Mouse (Mus musculus) WW6 (cell line): ENCODE measurements around the gene Olfr186.
"Not testable (repeated sequence)": the region's sequence is repeated elsewhere in the genome, so short reads cannot be mapped to it uniquely, and the experiment has no call there.

ENCODE experiments used
- DNase-seq: peaks from one replicate; pipeline ENCODE4 v3.0.0-alpha.2; 2013; ENCODE audit warnings: low read depth, low spot score

Gene Olfr186

DNA sequence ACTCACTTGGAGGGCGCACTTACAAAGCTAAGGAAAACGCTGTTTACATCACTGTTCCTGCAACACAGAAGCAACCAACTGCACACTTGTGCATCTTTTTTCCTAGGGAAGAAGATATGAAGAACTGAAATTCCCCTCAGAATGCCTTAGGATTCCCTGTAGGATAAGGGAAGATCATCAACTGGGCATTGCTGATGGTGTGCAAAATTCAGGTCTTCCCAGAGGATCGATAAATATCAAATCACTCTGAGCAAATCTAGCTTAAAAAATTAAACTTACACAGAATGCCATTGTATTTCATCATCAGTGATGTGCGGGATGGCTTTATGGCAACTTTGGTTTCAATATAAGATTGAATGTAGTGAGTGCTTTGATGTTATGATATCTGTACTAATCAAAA lies at the start of gene Olfr186:
TSS of gene Olfr186 (minus strand) at position 101 of the 400 bp plus-strand sequence.
- DNase-seq = no peak

DNA sequence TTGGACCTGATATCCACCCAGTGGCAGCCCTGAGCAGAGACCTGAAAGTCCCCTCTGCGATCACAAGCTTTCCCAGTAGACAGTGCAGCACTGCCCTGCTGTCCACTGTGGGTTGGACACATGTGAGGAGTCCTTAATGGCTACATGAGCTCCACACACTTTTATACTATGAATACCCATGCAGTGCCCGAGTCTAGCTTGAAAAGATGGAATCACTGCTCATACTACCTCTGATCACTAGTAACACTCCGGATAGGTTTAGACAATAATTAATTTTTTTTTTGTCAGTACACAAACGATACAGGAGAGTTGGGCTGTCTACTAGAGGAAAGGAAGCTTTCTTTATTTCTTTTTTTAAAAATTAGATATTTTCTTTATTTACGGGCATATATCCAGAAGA lies 47.8 kb upstream of the Olfr186 start, which contains the start of gene Olfr190:
TSS of gene Olfr190 (minus strand) at position 101 of the 400 bp plus-strand sequence.
- DNase-seq = no peak

DNA sequence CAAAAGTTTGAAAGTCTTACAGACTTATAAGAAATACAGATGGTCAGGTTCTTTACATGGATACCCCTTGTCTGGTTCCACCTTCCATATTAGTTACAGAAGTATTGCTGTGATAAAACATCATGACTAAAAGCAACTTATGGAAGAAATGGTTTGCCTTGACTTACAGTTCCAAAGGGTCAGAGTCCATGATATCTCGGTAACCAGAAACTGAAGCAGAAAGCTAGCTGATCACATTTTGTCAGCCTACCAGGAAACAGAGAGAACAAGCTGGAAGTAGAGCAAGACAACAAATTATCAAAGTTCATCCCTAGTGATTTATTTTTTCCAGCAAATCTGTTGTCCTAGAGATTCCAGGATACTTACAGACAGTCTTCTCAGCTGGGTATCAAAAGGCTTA lies 43.4 kb upstream of the Olfr186 start:
- DNase-seq = no peak

- DNase-seq = no peak
Observed at GRCm38 (mm10) chr16:59071755-59072154, 41.7 kb upstream of the Olfr186 start.

DNA sequence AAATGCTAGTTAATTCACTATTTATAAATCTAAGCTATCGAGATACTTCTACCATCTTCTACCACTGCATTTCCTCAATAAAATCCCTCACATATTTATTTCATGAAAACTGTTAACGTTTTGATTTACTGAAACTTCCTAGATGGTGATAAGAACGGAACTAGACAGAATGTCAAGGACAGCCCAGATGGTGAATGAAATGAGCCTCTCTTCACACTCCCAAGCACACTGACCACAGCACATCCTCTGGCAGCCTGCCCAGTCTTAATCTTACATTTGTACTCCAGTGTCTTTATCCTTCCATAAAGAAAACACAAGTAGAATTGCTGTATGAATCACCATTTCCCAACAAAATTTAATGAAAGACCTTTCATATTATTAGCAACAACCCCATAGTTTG lies 32.3 kb upstream of the Olfr186 start:
- DNase-seq = not testable (repeated sequence)

GRCm38 (mm10) chr16:59049286-59049685 lies 19.2 kb upstream of the Olfr186 start:
- not testable (repeated sequence) for DNase-seq

DNA sequence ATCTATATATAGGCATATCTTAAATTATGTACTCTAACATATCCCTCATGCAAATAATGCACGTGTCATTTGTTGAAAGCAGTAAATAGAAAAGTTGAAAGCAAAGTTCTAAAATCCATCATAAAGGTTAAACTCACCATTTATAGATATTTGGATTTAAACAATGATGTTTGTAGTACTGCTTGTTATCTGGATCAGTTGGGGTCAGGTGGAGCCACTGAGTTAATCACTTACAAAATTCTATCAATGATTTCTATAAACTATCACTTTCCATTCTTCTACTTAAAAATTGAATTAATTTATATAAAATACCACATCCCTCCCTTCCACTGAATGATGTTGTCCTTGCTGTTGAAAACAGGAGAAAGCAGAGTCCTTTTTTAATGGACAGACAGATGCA lies 18.8 kb upstream of the Olfr186 start:
- no peak for DNase-seq

DNA sequence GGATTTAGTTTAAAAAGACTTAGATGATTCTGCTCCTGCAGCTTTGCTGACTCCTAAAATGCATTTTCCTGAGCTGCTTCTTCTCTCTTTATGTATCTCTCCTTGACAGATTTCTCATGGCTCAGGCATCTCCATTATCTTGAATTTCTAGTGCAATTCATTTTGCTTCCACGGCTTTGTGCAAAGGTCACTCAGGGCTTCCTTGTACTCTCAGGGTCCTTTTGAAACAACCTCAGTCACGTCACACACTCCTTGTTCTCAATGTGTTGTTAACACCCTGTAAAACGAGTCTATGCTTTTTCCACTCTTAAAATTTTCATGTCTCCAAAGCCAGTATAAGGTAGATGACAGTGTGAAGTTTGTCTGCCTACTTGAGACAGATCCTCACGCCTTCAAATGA lies 17.5 kb upstream of the Olfr186 start:
- DNase-seq = no peak

DNA sequence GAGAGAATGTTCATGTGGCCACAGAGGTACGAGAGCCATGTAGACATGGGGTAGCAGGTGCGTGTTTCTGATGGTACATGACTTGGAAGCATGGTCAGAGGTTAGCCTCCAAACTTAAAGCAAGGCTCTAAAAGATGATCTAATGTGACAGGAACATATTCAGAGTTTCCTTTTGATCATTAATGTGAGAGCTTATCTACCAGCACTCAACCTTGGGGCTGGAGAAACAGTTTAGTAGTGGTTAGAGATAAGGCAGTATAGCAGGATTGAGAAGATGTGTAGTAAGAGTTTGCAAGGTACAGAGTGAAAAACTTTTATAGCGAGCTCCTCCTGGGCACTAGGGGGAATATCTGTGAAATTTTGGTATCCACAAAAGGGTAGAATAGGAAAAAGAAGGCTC lies 15.7 kb upstream of the Olfr186 start:
- no peak for DNase-seq

- no peak for DNase-seq
Observed at GRCm38 (mm10) chr16:59039710-59040109, 9.6 kb upstream of the Olfr186 start, which contains the start of gene Olfr187. Olfr187 (minus strand) TSS chr16:59039767.

DNA sequence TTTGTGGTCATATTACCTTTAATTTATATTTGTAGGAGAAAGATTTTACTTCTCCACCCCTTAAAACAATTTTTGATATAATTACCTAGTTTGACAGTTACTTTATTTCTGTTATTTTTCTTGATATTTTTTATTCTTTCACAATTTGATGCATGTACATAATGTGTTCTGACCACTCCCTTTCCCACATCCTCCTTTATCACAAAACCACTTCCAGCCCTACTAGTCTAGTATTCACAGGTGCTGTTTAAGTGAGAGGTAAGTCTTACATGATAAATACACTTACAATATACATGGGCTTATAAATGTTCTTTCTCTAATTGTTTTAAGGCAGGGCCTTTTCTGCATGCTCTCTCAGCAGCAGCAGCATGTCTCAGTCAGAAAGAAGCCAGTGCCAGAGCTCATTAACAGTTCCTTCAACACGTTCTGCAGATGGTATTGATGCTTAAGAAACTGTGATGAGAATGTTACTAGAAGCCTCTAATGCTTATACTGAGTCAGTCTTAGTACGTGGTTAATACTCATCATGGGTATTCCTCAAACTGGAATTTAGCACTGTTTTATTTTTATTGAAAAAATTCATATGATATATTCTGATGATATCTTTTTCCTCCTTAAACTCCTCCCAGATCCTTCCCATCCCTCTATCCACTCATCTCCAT lies 16.6 kb downstream of the Olfr186 start:
- DNase-seq = no peak

DNA sequence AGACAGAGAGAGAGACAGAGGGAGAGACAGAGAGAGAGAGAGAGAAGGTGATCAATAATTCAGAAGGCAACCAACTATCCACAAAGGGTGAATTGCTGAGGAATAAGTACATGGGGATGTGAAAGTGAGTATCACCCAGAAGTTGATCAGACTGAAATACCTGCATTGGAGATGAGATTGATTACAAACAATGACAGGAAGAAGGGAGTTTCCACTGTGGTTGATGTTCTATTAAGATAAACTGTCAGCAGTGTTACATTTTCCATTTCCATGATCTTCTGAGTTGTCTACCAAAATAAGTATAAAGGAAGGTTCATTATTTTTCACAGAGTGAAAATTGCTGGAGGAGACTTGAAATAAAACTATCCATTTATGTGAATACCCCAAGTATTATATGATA lies 22.9 kb downstream of the Olfr186 start:
- no peak for DNase-seq

- no peak for DNase-seq
Observed at GRCm38 (mm10) chr16:58995057-58995456, 35.0 kb downstream of the Olfr186 start, which contains the start of gene Olfr183. Olfr183 (plus strand) TSS chr16:58995357.
